Mouse (Mus musculus) v-Abl transformed pro-B cells (cell line): ENCODE measurements around the gene Kncn.

Source experiments
- in situ Hi-C, 2 experiments: fragments of 400-800 bp; cut with MboI; formaldehyde crosslinking; loops; one replicate each; pipeline ENCODE4 v1.15.1; 2025; ENCODE audit not compliant: unreplicated experiment in 2 of 2

Gene Kncn

GRCm38 (mm10) chr4:115884022-115884421 is at the start of gene Kncn:
Gene Kncn, plus strand, starts transcription at chr4:115884400.
- in situ Hi-C loops, result no loop called here

GRCm38 (mm10) chr4:115835576-115835975 is 48.6 kb upstream of the Kncn start:
- in situ Hi-C loops, result loop anchor here in 1 of 2 experiments (25.0 kb wide), 1 partner anchor 1248 kb away; no protein-coding TSS in a partner anchor

GRCm38 (mm10) chr4:115838196-115838595 is 46.0 kb upstream of the Kncn start:
- in situ Hi-C loops, result loop anchor here in 1 of 2 experiments (25.0 kb wide), 1 partner anchor 1251 kb away; no protein-coding TSS in a partner anchor

- in situ Hi-C loops, result loop anchor here in 1 of 2 experiments (25.0 kb wide), 1 partner anchor 1252 kb away; no protein-coding TSS in a partner anchor
These were observed 45.2 kb upstream of the Kncn start, which contains the start of gene Mknk1 for GRCm38 (mm10) chr4:115838696-115839641. Gene Mknk1, plus strand, starts transcription at chr4:115839198.

- in situ Hi-C loops, result loop anchor here in 1 of 2 experiments (25.0 kb wide), 1 partner anchor 1253 kb away; no protein-coding TSS in a partner anchor
These were observed 44.2 kb upstream of the Kncn start for GRCm38 (mm10) chr4:115839956-115840355.

GRCm38 (mm10) chr4:115840842-115841241 is 43.4 kb upstream of the Kncn start:
- in situ Hi-C loops, result loop anchor here in 1 of 2 experiments (25.0 kb wide), 1 partner anchor 1254 kb away; no protein-coding TSS in a partner anchor

GRCm38 (mm10) chr4:115846656-115847055 is 37.5 kb upstream of the Kncn start:
- in situ Hi-C loops, result loop anchor here in 1 of 2 experiments (25.0 kb wide), 1 partner anchor 1259 kb away; no protein-coding TSS in a partner anchor

- in situ Hi-C loops, result loop anchor here in 1 of 2 experiments (25.0 kb wide), 1 partner anchor 1260 kb away; no protein-coding TSS in a partner anchor
These were observed 36.8 kb upstream of the Kncn start for GRCm38 (mm10) chr4:115847377-115847776.

- in situ Hi-C loops, result loop anchor here in 1 of 2 experiments (25.0 kb wide), 1 partner anchor 1261 kb away; no protein-coding TSS in a partner anchor
These were observed 36.1 kb upstream of the Kncn start for GRCm38 (mm10) chr4:115848083-115848482.

- in situ Hi-C loops, result loop anchor here in 1 of 2 experiments (25.0 kb wide), 1 partner anchor 1262 kb away; no protein-coding TSS in a partner anchor
These were observed 35.1 kb upstream of the Kncn start for GRCm38 (mm10) chr4:115848990-115849677.

- in situ Hi-C loops, result no loop called here
These were observed 34.1 kb upstream of the Kncn start for GRCm38 (mm10) chr4:115850111-115850510.

GRCm38 (mm10) chr4:115850631-115851030 is 33.6 kb upstream of the Kncn start:
- in situ Hi-C loops, result no loop called here

GRCm38 (mm10) chr4:115851569-115851968 is 32.6 kb upstream of the Kncn start:
- in situ Hi-C loops, result no loop called here

- in situ Hi-C loops, result loop anchor here in 1 of 2 experiments (5.0 kb wide), 1 partner anchor 113 kb away; no protein-coding TSS in a partner anchor
These were observed 29.1 kb upstream of the Kncn start for GRCm38 (mm10) chr4:115855100-115855499.

GRCm38 (mm10) chr4:115855609-115856008 is 28.6 kb upstream of the Kncn start:
- in situ Hi-C loops, result loop anchor here in 1 of 2 experiments (5.0 kb wide), 1 partner anchor 113 kb away; no protein-coding TSS in a partner anchor

- in situ Hi-C loops, result loop anchor here in 1 of 2 experiments (5.0 kb wide), 1 partner anchor 114 kb away; no protein-coding TSS in a partner anchor
These were observed 27.9 kb upstream of the Kncn start for GRCm38 (mm10) chr4:115856282-115856681.

- in situ Hi-C loops, result loop anchor here in 1 of 2 experiments (5.0 kb wide), 1 partner anchor 115 kb away; no protein-coding TSS in a partner anchor
These were observed 26.8 kb upstream of the Kncn start for GRCm38 (mm10) chr4:115857293-115857883.

- in situ Hi-C loops, result loop anchor here in 1 of 2 experiments (5.0 kb wide), 1 partner anchor 121 kb away; no protein-coding TSS in a partner anchor
These were observed 20.8 kb upstream of the Kncn start for GRCm38 (mm10) chr4:115863352-115863751.

GRCm38 (mm10) chr4:115863880-115864279 is 20.3 kb upstream of the Kncn start:
- in situ Hi-C loops, result loop anchor here in 1 of 2 experiments (5.0 kb wide), 1 partner anchor 122 kb away; no protein-coding TSS in a partner anchor
